Mouse (Mus musculus) brown adipose tissue, adult 24 weeks (tissue): ENCODE measurements around the gene Acap2. TPM values are rescaled to one million over a fixed set of nuclear protein-coding genes. Genes with fewer than 3 reads are reported as not detected.

Source experiments
- H3K27ac ChIP-seq: fragments of 200-500 bp; replicated peaks from 2 replicates; pipeline ENCODE4 v1.5.1; 2012; ENCODE audit warnings: low read depth, mild to moderate bottlenecking, low read length
- H3K4me1 ChIP-seq: fragments of 200-500 bp; 2 replicates; pipeline ENCODE4 v1.6.1; 2012; ENCODE audit warnings: low read length, mixed read lengths; ENCODE audit not compliant: control insufficient read depth, insufficient read depth, insufficient read length
- H3K4me3 ChIP-seq: fragments of 200-500 bp; 2 replicates; pipeline ENCODE4 v1.5.1; 2012; ENCODE audit warnings: low read depth, mild to moderate bottlenecking, low read length, moderate library complexity; ENCODE audit not compliant: insufficient read depth
- polyA plus RNA-seq: library from polyadenylated mRNA; stranded (reverse); fragments of >200 nt; gene quantifications from 2 replicates; pipeline ENCODE4 v1.2.4, GENCODE M21; 2012; ENCODE audit not compliant: missing spikeins, insufficient read depth, insufficient read length

Gene Acap2
- polyA plus RNA-seq, 1 experiment = 9.5 TPM

DNA sequence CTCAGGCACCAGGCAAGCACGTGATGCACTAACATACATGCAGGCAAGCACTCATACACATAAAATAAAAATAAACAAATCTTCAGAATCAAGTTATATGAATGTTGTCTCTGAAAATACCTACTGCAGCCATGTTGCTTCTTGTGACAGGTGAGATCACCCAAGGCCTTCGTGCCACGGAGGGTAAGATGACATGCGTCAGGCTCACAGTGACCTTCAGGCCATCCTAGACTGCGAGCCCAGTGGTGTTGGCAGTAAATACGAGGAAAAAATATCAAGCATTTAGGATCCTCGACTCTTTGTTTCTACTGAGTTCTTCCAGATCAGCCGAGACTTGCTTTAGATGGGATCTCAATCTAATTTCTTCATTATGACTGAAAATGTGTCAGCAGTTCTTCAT, 10.6 kb downstream of the Acap2 start:
- Histone ChIP-seq H3K4me3 (no peak overlapping the region), H3K27ac (no peak overlapping the region), H3K4me1 (peaks cover 32% of the 10 kb centered on the region)

DNA sequence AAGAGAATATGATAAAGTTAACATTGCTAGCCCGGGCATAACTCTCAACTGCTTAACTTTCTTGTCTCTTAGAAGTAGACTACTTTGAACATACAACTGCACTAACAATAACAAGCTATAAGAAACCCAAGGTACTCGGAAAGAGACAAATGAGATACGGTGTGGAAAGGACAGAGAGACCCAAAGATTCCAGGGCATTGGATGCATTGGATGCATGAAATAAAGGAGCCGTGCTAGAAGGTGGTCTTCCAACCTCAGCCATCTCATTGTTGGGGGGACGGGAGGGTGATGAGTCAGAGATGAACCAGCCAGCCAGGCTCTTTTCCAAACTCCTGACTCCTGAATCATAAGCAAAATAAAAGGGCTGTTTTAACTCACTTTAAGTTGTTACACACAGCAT, 11.8 kb downstream of the Acap2 start:
- no peak overlapping the region for H3K4me3 ChIP-seq
- H3K4me1 ChIP-seq = peaks cover 31% of the 10 kb centered on the region
- H3K27ac ChIP-seq = no peak overlapping the region

DNA sequence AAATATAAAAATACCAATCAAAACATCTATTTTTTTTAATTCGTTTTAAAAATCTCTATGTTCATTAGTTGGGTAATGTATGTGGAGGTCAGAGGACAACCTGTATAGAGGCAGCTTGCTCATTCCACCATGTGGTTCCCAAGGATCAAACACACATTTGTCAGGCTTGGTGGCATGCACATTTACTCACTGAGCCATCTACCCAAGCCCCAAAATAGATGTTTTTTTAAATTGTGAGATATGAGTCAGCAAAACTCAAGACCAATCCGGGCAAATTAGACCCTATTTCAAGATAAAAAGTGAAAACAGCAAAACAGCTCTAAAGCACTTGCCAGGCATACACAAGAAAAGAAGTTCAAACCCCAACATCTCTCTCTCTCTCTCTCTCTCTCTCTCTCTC, 12.2 kb downstream of the Acap2 start:
- H3K4me1 ChIP-seq = peaks cover 31% of the 10 kb centered on the region
- no peak overlapping the region for H3K27ac ChIP-seq
- H3K4me3 ChIP-seq = no peak overlapping the region

DNA sequence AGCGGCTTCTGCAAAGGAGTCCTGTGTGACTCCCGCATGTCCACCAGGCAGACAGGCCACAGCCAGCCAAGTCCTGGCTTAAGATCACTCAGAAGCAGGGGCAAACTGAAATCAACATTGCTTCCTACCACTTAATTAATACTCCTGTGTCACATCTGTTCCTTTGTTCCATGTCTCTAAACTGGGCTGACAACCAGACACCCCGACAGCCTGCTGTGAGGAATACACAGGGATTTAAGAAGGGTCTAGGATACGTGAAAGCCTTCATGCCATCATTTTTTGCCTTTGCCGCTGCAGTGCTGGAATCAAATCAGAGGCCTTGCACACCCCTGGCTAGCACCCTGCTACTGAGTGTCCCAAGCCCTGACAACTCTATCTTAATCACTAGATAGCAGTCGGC, 12.8 kb downstream of the Acap2 start:
- Histone ChIP-seq H3K4me1 (peaks cover 32% of the 10 kb centered on the region), H3K27ac (no peak overlapping the region), H3K4me3 (no peak overlapping the region)

DNA sequence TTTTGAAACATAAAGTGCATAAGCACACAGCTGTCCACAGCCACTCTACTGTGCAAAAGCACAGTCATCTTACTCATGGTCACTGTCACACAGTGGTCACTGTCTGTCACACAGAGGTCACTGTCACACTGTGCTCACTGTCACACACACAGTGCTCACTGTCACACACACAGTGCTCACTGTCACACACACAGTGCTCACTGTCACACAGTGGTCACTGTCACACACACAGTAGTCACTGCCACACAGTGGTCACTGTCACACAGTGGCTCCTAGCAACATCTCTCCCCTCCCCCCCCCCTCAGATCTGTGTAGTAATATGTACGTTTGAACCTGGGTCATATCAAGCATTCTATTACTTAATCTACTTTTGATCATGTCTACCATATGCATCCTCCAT, 13.9 kb downstream of the Acap2 start:
- H3K27ac ChIP-seq = no peak overlapping the region
- H3K4me3 ChIP-seq = no peak overlapping the region

DNA sequence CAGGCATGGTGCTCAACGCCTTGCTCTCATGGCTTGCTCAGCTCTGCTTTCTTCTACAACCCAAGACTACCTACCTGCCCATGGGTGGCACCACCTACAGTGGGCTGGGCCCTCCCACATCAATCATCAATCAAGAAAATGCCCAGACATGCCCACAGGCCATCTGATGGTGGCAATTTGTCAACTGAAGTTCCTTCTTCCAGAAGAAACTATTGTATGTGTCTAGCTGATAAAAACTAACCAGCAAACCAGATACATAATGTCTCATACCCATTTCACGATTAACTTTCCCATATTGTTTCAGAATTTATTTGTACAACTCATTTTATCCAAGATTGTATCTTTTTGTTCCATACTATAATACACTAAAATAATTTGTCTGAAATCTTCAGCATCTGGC, 15.3 kb downstream of the Acap2 start:
- Histone ChIP-seq H3K4me3 (no peak overlapping the region), H3K4me1 (peaks cover 18% of the 10 kb centered on the region), H3K27ac (no peak overlapping the region)

More for the DNA sequence above, 13.9 kb downstream of the Acap2 start:
- H3K4me1 ChIP-seq = peaks cover 23% of the 10 kb centered on the region

DNA sequence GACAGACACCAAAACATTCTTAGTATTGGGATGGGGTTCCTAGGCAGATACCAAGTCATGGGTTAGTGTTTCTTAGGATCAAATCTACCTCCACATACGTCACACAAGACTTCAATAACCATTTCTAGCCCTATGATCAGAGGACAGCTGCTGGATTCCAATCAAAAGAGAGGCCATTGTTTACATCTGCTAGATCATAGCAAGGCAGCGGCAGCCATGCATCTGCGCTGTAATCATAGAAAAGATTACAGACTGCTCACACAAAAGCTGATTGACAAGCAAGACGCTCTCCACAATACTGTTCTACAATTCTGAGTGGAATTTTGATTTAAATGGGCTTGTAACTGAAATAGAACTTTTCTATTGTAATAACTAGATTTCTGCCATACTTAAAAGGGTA, 16.3 kb downstream of the Acap2 start:
- H3K4me3 ChIP-seq = no peak overlapping the region
- H3K27ac ChIP-seq = no peak overlapping the region
- peaks cover 14% of the 10 kb centered on the region for H3K4me1 ChIP-seq

DNA sequence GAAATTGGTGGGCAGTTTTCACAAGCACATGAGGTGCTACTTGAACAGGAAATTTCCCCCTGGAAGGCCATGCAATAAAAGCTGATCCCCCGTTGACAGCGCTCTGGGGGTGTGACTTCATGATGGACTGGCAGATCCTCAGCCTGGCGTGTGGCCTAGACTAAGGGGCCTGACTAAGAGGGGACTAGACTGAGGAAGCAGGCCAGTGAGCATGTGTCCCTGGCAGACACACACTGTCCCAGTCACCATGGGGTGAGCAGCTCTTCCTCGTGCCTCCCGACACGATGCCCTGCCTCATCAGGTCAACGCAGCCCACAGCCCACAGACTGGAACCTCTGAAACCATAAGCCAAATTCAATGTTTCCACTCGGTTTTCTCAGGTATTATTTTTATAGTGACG, 18.5 kb downstream of the Acap2 start:
- no peak overlapping the region for H3K4me3 ChIP-seq
- no peak overlapping the region for H3K27ac ChIP-seq
- peaks cover 6% of the 10 kb centered on the region for H3K4me1 ChIP-seq

DNA sequence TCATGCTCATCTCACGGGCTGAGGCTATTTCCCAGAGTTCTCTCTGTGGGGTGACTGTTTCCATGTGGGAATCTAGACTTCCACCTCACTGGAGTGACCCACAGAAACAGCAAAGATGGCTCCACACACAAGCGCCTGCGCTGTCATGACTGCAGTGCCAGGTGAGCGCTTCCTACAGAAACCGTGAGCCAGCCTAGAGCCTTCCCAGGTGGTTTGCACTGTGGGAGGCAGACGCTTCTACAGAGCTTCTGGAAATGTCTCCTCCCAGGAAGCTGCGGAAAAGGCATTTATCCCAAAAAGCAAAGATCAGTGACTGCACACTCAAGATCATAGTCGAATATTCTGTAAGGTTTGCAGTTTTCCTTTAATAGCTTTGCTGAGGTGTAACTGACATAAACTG, 20.2 kb downstream of the Acap2 start:
- no peak overlapping the region for H3K4me3 ChIP-seq
- no peak overlapping the region for H3K27ac ChIP-seq
- peaks cover 10% of the 10 kb centered on the region for H3K4me1 ChIP-seq

DNA sequence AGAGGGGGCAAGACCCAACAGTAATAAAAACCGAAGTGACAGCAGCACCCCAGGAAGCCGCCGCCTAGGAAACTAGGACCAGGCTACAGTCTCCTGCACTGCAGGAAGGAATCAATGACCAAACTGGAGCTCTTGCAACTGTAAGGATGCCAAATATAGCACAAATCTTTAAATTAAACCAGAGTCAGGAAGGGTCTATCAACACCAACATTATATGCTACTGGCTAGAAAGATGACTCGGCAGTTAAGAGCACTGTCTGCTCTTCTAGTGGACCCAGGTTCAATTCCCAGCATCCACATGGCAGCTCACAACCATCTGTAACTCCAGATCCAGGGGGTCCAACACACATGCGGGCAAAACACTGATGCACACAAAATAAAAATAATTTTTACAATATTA, 21.7 kb downstream of the Acap2 start:
- no peak overlapping the region for H3K4me3 ChIP-seq
- peaks cover 14% of the 10 kb centered on the region for H3K4me1 ChIP-seq
- H3K27ac ChIP-seq = no peak overlapping the region

- Histone ChIP-seq H3K27ac (no peak overlapping the region), H3K4me3 (no peak overlapping the region), H3K4me1 (peaks cover 18% of the 10 kb centered on the region)
Observed at GRCm38 (mm10) chr16:31174880-31175638, 26.0 kb downstream of the Acap2 start.

DNA sequence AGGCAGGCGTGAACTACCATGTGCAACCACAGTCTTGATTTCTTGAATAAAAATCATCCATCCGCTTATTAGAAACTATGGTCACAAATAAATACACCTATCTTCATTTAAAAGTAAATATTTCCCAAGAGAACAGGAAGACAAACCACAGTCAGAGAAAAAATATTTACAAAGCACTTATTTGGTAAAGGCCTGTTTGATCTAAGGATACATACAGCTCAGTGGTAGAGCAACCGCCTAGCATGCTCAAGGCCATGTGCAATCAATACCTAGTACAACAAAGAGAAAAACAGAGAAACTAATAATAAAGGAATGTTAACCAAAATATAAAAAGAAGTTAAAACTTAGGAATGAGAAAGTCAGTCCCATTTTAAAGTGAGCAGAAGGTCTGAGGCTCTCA, 28.8 kb downstream of the Acap2 start:
- Histone ChIP-seq H3K27ac (no peak overlapping the region), H3K4me1 (peaks cover 25% of the 10 kb centered on the region), H3K4me3 (no peak overlapping the region)

- no peak overlapping the region for H3K4me3 ChIP-seq
- H3K4me1 ChIP-seq = peaks cover 23% of the 10 kb centered on the region
- no peak overlapping the region for H3K27ac ChIP-seq
Observed at GRCm38 (mm10) chr16:31171418-31171817, 29.6 kb downstream of the Acap2 start.

DNA sequence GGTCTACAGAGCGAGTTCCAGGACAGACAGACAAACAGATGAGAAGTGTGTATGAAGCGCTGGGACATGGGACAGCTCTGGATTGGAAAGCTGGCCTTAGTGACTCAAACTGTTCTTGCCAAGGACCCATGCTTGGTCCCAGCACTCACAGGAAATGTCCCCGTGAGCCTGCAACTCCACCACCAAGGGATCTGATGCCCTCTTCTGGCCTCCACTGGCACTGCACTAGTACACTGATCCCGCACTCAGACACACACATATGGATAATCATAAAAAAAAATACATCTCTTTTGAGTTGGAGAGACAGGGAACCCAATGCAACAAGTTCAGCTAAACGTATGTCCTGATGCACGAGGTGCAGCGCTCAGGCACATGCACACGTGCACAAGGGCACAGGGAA, 30.7 kb downstream of the Acap2 start:
- Histone ChIP-seq H3K27ac (no peak overlapping the region), H3K4me3 (no peak overlapping the region), H3K4me1 (peaks cover 25% of the 10 kb centered on the region)

DNA sequence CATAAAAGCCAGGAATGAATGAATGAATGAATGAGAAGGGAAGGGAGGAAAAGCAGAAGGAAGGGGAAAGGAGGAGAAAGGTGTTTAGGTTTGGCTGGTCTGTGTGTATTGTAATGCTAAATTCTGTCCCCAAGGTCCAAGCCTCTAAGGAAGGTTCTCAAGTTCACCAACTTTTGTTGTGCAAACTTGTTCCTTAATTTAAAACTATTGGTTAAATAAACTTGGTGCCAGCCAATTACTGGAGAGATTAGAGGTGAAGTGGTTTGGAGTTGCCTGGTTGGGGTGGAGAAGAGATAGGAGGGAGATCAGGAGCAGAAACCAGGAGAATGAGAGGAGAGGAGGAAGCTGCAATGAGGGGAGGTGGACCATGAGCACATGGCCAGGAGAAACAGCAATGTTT, 31.4 kb downstream of the Acap2 start:
- H3K4me3 ChIP-seq = no peak overlapping the region
- no peak overlapping the region for H3K27ac ChIP-seq
- peaks cover 24% of the 10 kb centered on the region for H3K4me1 ChIP-seq

DNA sequence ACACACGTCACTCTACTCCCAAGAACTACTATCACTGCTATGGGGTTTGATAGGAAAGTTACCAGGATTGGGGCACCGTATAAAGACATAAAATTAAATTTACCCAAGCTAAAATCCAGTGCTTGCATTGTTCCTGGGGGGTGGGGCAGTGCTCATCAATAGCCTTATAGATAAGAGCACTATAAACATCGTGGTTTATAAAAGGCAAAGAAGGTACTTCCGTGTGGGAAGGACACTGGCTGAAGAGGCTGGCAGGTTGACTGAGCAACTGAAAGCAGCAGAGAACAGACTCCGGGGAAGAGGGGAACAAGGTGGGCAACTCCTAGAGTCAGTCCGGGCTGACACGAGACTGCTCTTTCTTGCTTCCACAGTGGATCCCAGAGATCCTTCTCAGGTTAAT, 33.1 kb downstream of the Acap2 start:
- H3K4me3 ChIP-seq = no peak overlapping the region
- H3K27ac ChIP-seq = no peak overlapping the region
- peaks cover 20% of the 10 kb centered on the region for H3K4me1 ChIP-seq
